Mouse (Mus musculus): ENCODE results near the gene Cldn9.

GRCm38 (mm10) chr17:23676473-23677031 lies 7.3 kb downstream of the Cldn9 start:
- TF ChIP-seq CTCF (IDR thresholded peaks at IDR 0.05; ENCODE audit: low read depth) (no peak), EP300 (IDR thresholded peaks at IDR 0.05; ENCODE audit: low read depth) (no peak)

Data from liver, postnatal 0 days (tissue).